Mouse (Mus musculus): Measurements from ENCODE around the gene Dgke.

Gene Dgke

GRCm38 (mm10) chr11:89038496-89038895 lies 28.2 kb downstream of the Dgke start:
- DNase-seq (ENCODE audit: extremely low read depth, low read depth), result no peak

GRCm38 (mm10) chr11:89035552-89035951 lies 31.1 kb downstream of the Dgke start:
- no peak for DNase-seq (ENCODE audit: extremely low read depth, low read depth)

- DNase-seq (ENCODE audit: extremely low read depth, low read depth), result no peak
Measured at GRCm38 (mm10) chr11:89034592-89034991, 32.1 kb downstream of the Dgke start.

- DNase-seq (ENCODE audit: extremely low read depth, low read depth), result no peak
Measured at GRCm38 (mm10) chr11:89031189-89031588, 35.5 kb downstream of the Dgke start.

- no peak for DNase-seq (ENCODE audit: extremely low read depth, low read depth)
Measured at GRCm38 (mm10) chr11:89030552-89030951, 36.1 kb downstream of the Dgke start.

GRCm38 (mm10) chr11:89028871-89029405 lies 37.7 kb downstream of the Dgke start:
- peak; percentile 88 for DNase-seq (ENCODE audit: extremely low read depth, low read depth)

- DNase-seq (ENCODE audit: extremely low read depth, low read depth), result peak; percentile 75
Measured at GRCm38 (mm10) chr11:89027955-89028361, 38.7 kb downstream of the Dgke start.

GRCm38 (mm10) chr11:89026117-89026516 lies 40.5 kb downstream of the Dgke start:
- no peak for DNase-seq (ENCODE audit: extremely low read depth, low read depth)

GRCm38 (mm10) chr11:89025603-89026002 lies 41.0 kb downstream of the Dgke start:
- no peak for DNase-seq (ENCODE audit: extremely low read depth, low read depth)

GRCm38 (mm10) chr11:89024181-89024881 lies 42.3 kb downstream of the Dgke start:
- DNase-seq (ENCODE audit: extremely low read depth, low read depth), result peak; percentile 76

- DNase-seq (ENCODE audit: extremely low read depth, low read depth), result no peak
Measured at GRCm38 (mm10) chr11:89023477-89023876, 43.2 kb downstream of the Dgke start.

- no peak for DNase-seq (ENCODE audit: extremely low read depth, low read depth)
Measured at GRCm38 (mm10) chr11:89022120-89022731, 44.4 kb downstream of the Dgke start.

GRCm38 (mm10) chr11:89021687-89022086 lies 45.0 kb downstream of the Dgke start:
- DNase-seq (ENCODE audit: extremely low read depth, low read depth), result no peak

GRCm38 (mm10) chr11:89020681-89021305 lies 45.9 kb downstream of the Dgke start:
- DNase-seq (ENCODE audit: extremely low read depth, low read depth), result no peak

GRCm38 (mm10) chr11:89017514-89018182 lies 49.0 kb downstream of the Dgke start:
- no peak for DNase-seq (ENCODE audit: extremely low read depth, low read depth)

- no peak for DNase-seq (ENCODE audit: extremely low read depth, low read depth)
Measured at GRCm38 (mm10) chr11:89012241-89012640, 54.4 kb downstream of the Dgke start.

- no peak for DNase-seq (ENCODE audit: extremely low read depth, low read depth)
Measured at GRCm38 (mm10) chr11:89009496-89009895, 57.2 kb downstream of the Dgke start.

- no peak for DNase-seq (ENCODE audit: extremely low read depth, low read depth)
Measured at GRCm38 (mm10) chr11:89009066-89009465, 57.6 kb downstream of the Dgke start.

- no peak for DNase-seq (ENCODE audit: extremely low read depth, low read depth)
Measured at GRCm38 (mm10) chr11:89007582-89007981, 59.1 kb downstream of the Dgke start.

- DNase-seq (ENCODE audit: extremely low read depth, low read depth), result no peak
Measured at GRCm38 (mm10) chr11:89006404-89006803, 60.2 kb downstream of the Dgke start.

GRCm38 (mm10) chr11:89005473-89005872 lies 61.2 kb downstream of the Dgke start:
- DNase-seq (ENCODE audit: extremely low read depth, low read depth), result no peak

- DNase-seq (ENCODE audit: extremely low read depth, low read depth), result no peak
Measured at GRCm38 (mm10) chr11:89003726-89004125, 62.9 kb downstream of the Dgke start.
